Mouse (Mus musculus) heart, embryonic 10.5 days (tissue): ENCODE data around the gene Flot2. TPM values are rescaled to one million over a fixed set of nuclear protein-coding genes. Genes with fewer than 3 reads are reported as not detected.
"Not testable (repeated sequence)": the region's sequence is repeated elsewhere in the genome, so short reads cannot be mapped to it uniquely, and the experiment has no call there.

Experiments
- DNase-seq: peaks from one replicate; pipeline ENCODE4 v3.0.0-alpha.2; 2017; ENCODE audit warnings: low spot score
- H3K27ac ChIP-seq: fragments of 300-500 bp; sonication (generic); 2 replicates; pipeline ENCODE4 v1.5.1; 2016; ENCODE audit warnings: mild to moderate bottlenecking
- H3K27me3 ChIP-seq: fragments of 300-500 bp; sonication (generic); 2 replicates; pipeline ENCODE4 v1.6.1; 2016; ENCODE audit warnings: mild to moderate bottlenecking; ENCODE audit not compliant: poor library complexity, insufficient read depth, severe bottlenecking
- H3K36me3 ChIP-seq: fragments of 300-500 bp; sonication (generic); 2 replicates; pipeline ENCODE4 v1.6.1; 2016; ENCODE audit warnings: mild to moderate bottlenecking, moderate library complexity
- H3K4me1 ChIP-seq: fragments of 300-500 bp; sonication (generic); 2 replicates; pipeline ENCODE4 v1.6.1; 2016; ENCODE audit warnings: mild to moderate bottlenecking
- H3K4me3 ChIP-seq: fragments of 300-500 bp; sonication (generic); 2 replicates; pipeline ENCODE4 v1.5.1; 2016; ENCODE audit warnings: mild to moderate bottlenecking, moderate library complexity
- H3K9me3 ChIP-seq: fragments of 300-500 bp; sonication (generic); 2 replicates; pipeline ENCODE4 v1.6.1; 2016; ENCODE audit warnings: mild to moderate bottlenecking, moderate library complexity
- WGBS: fragments of 180-500 bp; shearing (Covaris S2); methylation state at CpG from one replicate; pipeline ENCODE4 v1.1.7; 2016; 5-methylcytosine and 5-hydroxymethylcytosine counted together
- polyA plus RNA-seq: library from polyadenylated mRNA; unstranded; fragments of >200 nt; fragmentation: Nextera tagmentation; extraction: Ambion mirVana; gene quantifications from 2 replicates; pipeline ENCODE4 v1.2.1, GENCODE M21; 2016

Gene Flot2
- polyA plus RNA-seq, 1 experiment from 2014 or later: 72.0 TPM

DNA sequence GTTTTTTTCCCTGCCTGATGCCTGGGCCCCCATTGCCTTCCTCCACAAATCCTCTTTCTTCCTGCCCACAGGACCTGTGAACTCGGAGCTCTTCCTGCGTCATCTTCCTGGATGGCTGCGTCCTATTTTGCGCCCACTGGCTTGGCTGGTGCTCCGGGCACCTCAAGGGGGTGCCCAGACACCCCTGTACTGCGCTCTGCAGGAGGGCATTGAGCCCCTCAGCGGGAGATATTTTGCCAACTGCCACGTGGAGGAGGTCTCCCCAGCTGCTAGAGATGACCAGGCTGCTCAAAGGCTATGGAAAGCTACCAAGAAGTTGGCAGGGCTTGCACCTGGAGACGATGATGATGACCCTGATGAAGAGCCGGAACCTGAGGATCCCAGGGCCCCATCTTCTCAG, 940 bp upstream of the Flot2 start:
- Histone ChIP-seq H3K36me3 (peaks cover 37% of the 10 kb centered on the region), H3K4me1 (peaks cover 37% of the 10 kb centered on the region), H3K27me3 (no peaks in the 10 kb centered on the region), H3K27ac (no peak overlapping the region), H3K4me3 (no peak overlapping the region), H3K9me3 (no peaks in the 10 kb centered on the region)
- 81% methylated on average over 10 of the region's 10 CpGs for WGBS
- DNase-seq: no peak

DNA sequence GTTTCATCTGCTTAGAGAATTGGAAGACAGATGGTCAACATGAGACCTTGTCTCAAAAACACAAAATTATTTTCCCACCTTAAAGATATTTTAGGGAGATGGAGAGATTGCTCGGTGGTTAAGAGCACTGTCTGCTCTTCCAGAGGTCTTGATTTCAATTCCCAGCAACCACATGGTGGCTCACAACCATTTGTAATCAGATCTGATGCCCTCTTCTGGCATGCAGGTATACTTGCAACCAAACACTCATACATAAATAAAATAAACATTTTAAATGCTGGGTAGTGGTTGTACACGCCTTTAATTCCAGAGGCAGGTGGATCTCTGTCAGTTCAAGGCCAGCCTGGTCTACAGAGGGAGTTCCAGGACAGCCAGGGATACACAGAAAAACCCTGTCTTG, 3.1 kb downstream of the Flot2 start:
- Histone ChIP-seq H3K9me3 (no peaks in the 10 kb centered on the region), H3K4me1 (peaks cover 30% of the 10 kb centered on the region), H3K4me3 (no peak overlapping the region), H3K27me3 (no peaks in the 10 kb centered on the region), H3K36me3 (peaks cover 34% of the 10 kb centered on the region), H3K27ac (no peak overlapping the region)
- WGBS: 77% methylated on average over 2 of the region's 2 CpGs
- no peak for DNase-seq

DNA sequence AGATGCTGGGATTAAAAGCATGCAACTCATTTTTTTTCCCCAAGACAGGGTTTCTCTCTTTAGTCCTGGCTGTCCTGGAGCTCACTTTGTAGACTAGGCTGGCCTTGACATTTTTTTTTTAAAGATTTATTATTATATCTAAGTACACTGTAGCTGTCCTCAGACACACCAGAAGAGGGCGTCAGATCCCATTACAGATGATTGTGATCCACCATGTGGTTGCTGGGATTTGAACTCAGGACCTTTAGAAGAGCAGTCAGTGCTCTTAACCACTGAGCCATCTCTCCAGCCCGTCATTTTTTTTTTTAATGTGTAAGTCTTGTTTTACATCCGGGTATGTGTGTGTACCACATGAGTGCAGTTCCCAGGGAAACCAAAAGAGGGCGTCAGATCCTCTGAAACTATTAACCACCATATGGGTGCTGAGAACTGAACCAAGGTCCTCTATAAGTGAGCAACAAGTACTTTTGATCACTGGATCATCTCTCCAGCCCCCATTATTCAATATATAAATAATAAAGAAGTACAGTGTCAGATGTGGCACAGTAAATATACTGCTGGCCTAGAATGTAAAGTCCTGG, 4.6 kb downstream of the Flot2 start:
- not testable (repeated sequence) for H3K27me3 ChIP-seq, DNase-seq, H3K4me3 ChIP-seq, H3K9me3 ChIP-seq, H3K27ac ChIP-seq
- peaks cover 23% of the 10 kb centered on the region for H3K4me1 ChIP-seq
- WGBS: 88% methylated on average over 4 of the region's 4 CpGs
- H3K36me3 ChIP-seq: peaks cover 37% of the 10 kb centered on the region

DNA sequence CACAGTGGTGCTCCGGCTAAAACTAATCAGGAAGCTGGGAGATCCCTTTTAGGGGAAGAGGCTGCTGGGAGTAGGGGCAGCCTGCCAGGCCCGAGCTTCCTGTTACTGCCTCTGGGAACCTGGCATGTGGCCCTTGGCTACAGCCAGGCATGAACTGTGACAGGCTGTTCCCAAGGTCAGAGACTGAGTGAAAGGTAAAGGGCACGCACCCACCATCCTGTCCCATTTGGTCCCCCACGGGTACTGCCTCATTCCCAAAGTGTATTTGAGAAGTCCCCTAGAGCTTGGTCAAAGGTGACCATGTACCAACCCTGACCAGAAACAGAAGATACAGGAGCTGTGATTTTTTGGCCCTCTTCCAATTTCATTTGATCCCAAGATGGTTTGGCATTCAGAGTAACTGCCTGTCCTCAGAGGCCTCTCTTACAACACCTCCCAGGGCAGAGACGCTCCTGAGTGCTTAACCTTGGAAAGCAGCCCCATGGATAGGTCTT, 7.1 kb downstream of the Flot2 start:
- no peak overlapping the region for H3K4me3 ChIP-seq
- WGBS: 73% methylated on average over 5 of the region's 5 CpGs
- peak overlapping the region; percentile 26; the same call in 1 of the 2 replicates for H3K27ac ChIP-seq
- H3K27me3 ChIP-seq: no peaks in the 10 kb centered on the region
- peaks cover 42% of the 10 kb centered on the region for H3K36me3 ChIP-seq
- no peaks in the 10 kb centered on the region for H3K9me3 ChIP-seq
- H3K4me1 ChIP-seq: peaks cover 10% of the 10 kb centered on the region
- no peak for DNase-seq

DNA sequence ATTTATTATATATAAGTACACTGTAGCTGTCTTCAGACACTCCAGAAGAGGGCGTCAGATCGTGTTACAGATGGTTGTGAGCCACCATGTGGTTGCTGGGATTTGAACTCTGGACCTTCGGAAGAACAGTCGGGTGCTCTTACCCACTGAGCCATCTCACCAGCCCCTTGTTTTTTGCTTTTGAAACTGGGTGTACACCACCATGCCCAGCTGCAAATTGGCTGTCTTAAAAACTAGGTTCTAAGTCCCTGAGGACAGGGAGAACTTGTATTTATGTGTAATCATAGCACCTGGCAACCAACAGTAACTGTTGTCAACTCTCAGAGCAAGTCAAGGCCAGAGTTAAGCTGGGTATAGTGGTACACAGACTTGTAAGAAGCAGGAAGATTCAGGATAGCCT, 10.9 kb downstream of the Flot2 start:
- not testable (repeated sequence) for H3K27ac ChIP-seq, H3K27me3 ChIP-seq, DNase-seq, H3K9me3 ChIP-seq, H3K4me3 ChIP-seq
- H3K36me3 ChIP-seq: peaks cover 38% of the 10 kb centered on the region
- peaks cover 10% of the 10 kb centered on the region for H3K4me1 ChIP-seq
- 91% methylated on average over 4 of the region's 4 CpGs for WGBS

DNA sequence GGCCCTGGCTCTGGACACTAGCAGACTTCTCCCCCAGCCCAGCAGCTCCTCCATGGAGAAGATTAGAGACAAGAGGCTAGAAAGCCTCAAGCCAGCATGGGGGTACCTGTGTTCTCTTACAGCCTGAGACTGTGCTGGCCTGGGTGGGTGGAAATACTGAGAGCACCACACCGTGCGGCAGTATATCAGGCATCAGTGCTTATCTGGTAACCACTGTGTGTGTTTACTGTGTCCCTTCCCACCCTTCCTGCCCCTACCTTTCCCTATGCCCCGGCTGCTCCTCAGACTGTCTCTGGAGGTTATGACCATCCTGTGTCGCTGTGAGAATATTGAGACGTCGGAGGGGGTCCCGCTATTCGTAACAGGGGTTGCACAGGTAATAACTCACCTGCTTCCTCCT, 15.3 kb downstream of the Flot2 start:
- no peak overlapping the region; the same call in 1 of the 2 replicates for H3K27ac ChIP-seq
- peaks cover 72% of the 10 kb centered on the region for H3K36me3 ChIP-seq
- no peaks in the 10 kb centered on the region for H3K27me3 ChIP-seq
- WGBS: 76% methylated on average over 8 of the region's 8 CpGs
- H3K4me3 ChIP-seq: no peak overlapping the region
- DNase-seq: no peak
- no peaks in the 10 kb centered on the region for H3K9me3 ChIP-seq
- H3K4me1 ChIP-seq: no peaks in the 10 kb centered on the region

DNA sequence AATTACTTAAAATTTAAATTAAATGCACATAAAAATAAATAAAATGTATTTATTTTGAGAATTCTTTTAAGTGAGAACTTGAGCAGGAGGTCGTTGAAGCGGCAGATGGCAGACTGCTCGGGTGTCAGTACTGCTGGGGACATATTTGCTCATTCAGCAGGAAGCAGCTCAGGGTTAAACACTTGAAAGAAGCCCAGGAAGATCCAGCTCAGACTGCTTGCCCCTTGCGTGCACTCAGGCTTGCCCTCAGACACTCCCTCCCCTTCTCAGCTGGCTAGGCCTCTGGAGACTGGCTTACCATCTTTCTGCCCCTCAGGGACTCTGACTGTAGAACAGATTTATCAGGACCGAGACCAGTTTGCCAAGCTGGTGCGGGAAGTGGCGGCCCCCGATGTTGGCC, 19.2 kb downstream of the Flot2 start:
- Histone ChIP-seq H3K36me3 (peaks cover 69% of the 10 kb centered on the region), H3K27me3 (no peaks in the 10 kb centered on the region), H3K4me3 (no peak overlapping the region), H3K9me3 (no peaks in the 10 kb centered on the region), H3K27ac (no peak overlapping the region), H3K4me1 (0 out of 2 replicates have a peak, but pooled peaks cover 3% of the 10 kb centered on the region)
- 79% methylated on average over 8 of the region's 8 CpGs for WGBS
- DNase-seq: no peak

DNA sequence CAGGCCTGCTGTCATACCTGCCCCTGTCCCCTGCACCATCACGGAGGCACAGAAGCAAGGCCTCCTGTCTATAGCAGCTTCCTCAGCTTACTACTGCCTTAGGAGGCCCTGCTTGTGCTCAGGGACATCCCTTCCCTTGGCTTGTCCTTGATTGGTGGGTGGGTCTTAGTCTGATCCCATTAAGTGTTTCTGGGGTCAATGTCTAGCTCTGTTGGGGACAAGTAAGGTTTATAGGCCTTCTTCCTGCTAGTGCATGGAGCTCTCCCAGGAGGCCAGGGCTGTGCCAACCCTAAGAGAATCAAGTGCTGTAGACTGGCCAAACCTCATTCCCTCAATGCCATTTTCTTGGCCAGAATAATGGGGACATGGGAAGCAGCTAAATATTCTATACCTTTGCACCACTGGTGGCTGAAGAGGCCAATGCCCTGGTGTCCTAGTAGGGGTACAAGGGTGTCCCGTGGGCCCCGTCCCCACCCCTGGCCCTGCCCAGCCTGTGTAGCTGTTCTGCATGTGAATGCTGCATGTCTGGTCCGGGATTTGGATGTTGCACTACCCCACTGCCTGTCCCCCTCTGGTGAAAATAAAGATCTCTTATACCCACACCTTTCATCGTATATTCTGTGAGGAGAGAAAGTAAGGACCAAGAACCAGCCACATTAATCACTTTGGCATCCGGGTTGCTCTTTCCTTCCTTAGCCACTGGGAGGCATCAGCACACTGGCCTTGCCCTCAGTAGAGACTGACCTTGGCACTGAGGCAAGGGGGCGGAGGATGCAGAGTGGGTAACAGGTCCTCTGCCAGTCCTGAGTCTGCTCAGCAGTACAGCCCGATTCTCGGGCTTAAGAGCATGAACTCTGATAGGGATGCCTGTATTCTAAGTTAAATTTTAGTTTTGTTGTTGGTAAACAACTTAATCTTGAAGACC, 22.4 kb downstream of the Flot2 start:
- Histone ChIP-seq H3K4me3 (no peak overlapping the region), H3K36me3 (peaks cover 46% of the 10 kb centered on the region), H3K9me3 (no peaks in the 10 kb centered on the region), H3K27me3 (no peaks in the 10 kb centered on the region), H3K27ac (peak overlapping the region; percentile 16; the same call in 1 of the 2 replicates), H3K4me1 (0 out of 2 replicates have a peak, but pooled peaks cover 5% of the 10 kb centered on the region)
- peak; percentile 86 for DNase-seq
- 63% methylated on average over 9 of the region's 9 CpGs for WGBS

DNA sequence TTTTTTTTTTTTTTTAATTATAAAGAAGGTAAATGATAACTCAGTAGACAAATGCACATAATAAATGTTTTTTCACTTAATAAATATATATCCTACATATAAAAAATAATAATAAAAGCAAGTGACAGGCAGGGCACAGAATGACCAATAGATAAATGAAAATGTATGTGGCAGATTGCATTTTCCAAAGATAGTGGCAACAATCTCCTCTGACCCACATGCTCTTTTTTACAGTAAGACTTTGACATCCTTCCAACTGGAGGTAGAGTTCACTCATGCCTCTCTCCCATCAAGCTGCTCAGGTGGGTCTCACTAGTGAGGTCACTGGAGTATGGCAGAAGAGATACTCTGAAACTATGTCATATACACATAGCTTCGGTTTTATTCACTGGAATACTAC, 24.8 kb downstream of the Flot2 start:
- 77% methylated on average over 1 of the region's 1 CpGs for WGBS
- peaks cover 22% of the 10 kb centered on the region for H3K36me3 ChIP-seq
- peaks cover 10% of the 10 kb centered on the region; the same call in 1 of the 2 replicates for H3K4me1 ChIP-seq
- no peak for DNase-seq
- no peak overlapping the region for H3K4me3 ChIP-seq
- H3K9me3 ChIP-seq: no peaks in the 10 kb centered on the region
- peak overlapping the region; percentile 39; the same call in 1 of the 2 replicates for H3K27ac ChIP-seq
- no peaks in the 10 kb centered on the region for H3K27me3 ChIP-seq

DNA sequence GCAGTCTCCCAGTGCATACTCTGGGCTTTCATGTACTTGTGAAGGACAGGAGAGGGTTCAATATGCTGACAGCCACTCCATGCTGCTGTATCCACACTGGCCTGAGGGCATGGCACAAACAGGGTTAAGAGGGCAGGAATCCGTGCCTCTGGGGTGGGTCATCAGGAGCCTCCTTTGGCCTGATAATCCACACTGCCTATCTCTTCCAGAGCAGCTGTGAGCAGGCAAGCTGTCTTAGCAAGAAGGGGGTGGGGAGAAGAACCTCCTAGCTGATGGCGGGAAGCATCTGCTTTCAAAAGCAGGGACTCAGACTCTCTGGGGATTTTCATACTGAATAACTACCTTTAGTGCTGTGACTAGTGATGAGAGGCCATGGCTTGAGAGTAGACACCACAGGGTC, 28.2 kb downstream of the Flot2 start:
- H3K4me3 ChIP-seq: no peak overlapping the region
- H3K27ac ChIP-seq: peak overlapping the region; percentile 72; the same call in 1 of the 2 replicates
- peak; percentile 92 for DNase-seq
- no peaks in the 10 kb centered on the region for H3K9me3 ChIP-seq
- WGBS: 8% methylated on average over 2 of the region's 2 CpGs
- no peaks in the 10 kb centered on the region for H3K36me3 ChIP-seq
- no peaks in the 10 kb centered on the region for H3K27me3 ChIP-seq
- peaks cover 24% of the 10 kb centered on the region for H3K4me1 ChIP-seq

DNA sequence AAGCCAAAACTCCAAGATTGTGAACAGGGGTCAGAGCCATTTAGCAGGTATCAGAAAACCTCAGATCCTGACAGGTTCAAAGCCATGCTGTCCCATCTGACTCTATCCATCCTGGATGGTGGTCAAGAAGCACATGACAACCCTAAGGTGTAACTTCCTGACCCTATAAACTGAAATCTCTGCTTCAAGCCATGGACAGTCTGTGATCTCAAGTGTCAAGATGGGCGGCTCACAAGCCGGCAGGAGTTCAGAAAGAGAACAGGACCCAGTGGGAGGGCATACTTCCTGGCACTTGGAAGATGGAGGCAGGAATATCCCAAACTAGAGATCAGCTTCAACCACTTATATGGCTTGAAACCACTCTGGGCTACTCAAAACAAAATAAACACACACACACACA, 28.9 kb downstream of the Flot2 start:
- Histone ChIP-seq H3K27ac (peak overlapping the region; percentile 72; the same call in 1 of the 2 replicates), H3K4me1 (peaks cover 24% of the 10 kb centered on the region), H3K36me3 (0 out of 2 replicates have a peak, but pooled peaks cover 2% of the 10 kb centered on the region), H3K27me3 (no peaks in the 10 kb centered on the region), H3K4me3 (no peak overlapping the region), H3K9me3 (no peaks in the 10 kb centered on the region)
- DNase-seq: no peak
- 53% methylated on average over 2 of the region's 2 CpGs for WGBS

DNA sequence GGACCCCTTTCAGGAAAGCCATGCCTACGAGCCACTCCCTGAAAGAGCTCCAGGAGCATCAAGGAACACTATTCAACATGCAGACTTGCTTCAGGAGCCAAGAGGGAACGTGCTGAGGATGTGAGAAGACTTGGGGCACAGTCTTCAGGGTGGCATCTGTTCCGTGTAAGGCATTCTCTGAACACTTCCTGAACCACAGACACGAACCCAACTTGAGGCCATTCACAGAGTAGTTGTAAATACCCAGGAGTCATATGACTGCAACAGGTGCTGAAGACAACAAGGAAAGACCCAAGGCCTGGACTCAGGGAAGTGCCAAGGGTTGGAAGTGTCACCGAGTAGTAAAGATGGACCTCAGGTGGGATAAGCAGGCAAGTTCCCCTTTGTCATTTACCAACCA, 29.8 kb downstream of the Flot2 start:
- H3K4me1 ChIP-seq: peaks cover 27% of the 10 kb centered on the region
- H3K36me3 ChIP-seq: peaks cover 9% of the 10 kb centered on the region; the same call in 1 of the 2 replicates
- H3K4me3 ChIP-seq: no peak overlapping the region
- DNase-seq: no peak
- H3K9me3 ChIP-seq: no peaks in the 10 kb centered on the region
- H3K27ac ChIP-seq: peak overlapping the region; percentile 72
- no peaks in the 10 kb centered on the region for H3K27me3 ChIP-seq
- 75% methylated on average over 5 of the region's 5 CpGs for WGBS

DNA sequence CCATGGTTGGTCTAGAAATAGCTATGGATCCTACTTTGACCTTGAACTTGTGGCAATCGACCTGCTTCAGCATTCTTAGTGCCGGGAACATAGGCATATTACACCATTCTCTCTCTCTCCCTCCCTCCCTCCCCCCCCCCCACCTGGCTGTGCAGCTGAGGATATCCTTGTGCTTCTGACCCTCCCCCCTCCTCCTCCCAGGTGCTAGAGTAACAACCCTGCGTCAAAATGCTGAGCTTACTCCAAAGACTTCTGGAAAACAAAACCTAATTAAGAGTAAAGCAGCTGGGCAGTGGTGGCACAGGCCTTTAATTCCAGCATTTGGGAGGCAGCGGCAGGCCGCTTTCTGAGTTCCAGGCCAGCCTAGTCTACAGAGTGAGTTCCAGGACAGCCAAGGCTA, 31.4 kb downstream of the Flot2 start:
- Histone ChIP-seq H3K4me3 (no peak overlapping the region), H3K9me3 (no peaks in the 10 kb centered on the region), H3K27ac (peak overlapping the region; percentile 73; the same call in 1 of the 2 replicates), H3K4me1 (peaks cover 32% of the 10 kb centered on the region), H3K27me3 (no peaks in the 10 kb centered on the region), H3K36me3 (peaks cover 24% of the 10 kb centered on the region)
- peak; percentile 79 for DNase-seq
- WGBS: 72% methylated on average over 5 of the region's 5 CpGs
